Mouse (Mus musculus) MEL (cell line): Measurements from ENCODE around the gene Fam166a. TPM values are rescaled to one million over a fixed set of nuclear protein-coding genes. Genes with fewer than 3 reads are reported as not detected.
A peak's percentile ranks its signal among the peaks of the same experiment; 100 is the strongest.

Experiments
- DNase-seq: peaks from one replicate; pipeline ENCODE4 v3.0.0; 2011; ENCODE audit warnings: low read depth, low spot score
- H3K27ac ChIP-seq: 2 replicates; pipeline ENCODE4 v1.5.1; 2012; ENCODE audit warnings: low read depth, mild to moderate bottlenecking, control low read depth, low read length, moderate library complexity; ENCODE audit not compliant: control insufficient read depth
- H3K27me3 ChIP-seq, 2 experiments: fragments of 150-350 bp in 1 of 2; sonication (generic) in 1 of 2; 2 replicates each; pipeline ENCODE4 v1.6.1; 2012; ENCODE audit warnings: low read length in 2 of 2, mild to moderate bottlenecking in 2 of 2, improper control_type of control experiment in 1 of 2, moderate library complexity in 1 of 2; ENCODE audit not compliant: insufficient read depth in 2 of 2, control insufficient read depth in 1 of 2
- H3K36me3 ChIP-seq, 2 experiments: 2 replicates each; pipeline ENCODE4 v1.6.1; 2012 to 2014; ENCODE audit warnings: low read length in 2 of 2, improper control_type of control experiment in 1 of 2, inconsistent platforms in 1 of 2, mild to moderate bottlenecking in 1 of 2; ENCODE audit not compliant: insufficient read depth in 2 of 2, control insufficient read depth in 1 of 2
- H3K4me1 ChIP-seq, 2 experiments: fragments of 150-350 bp in 1 of 2; sonication (generic) in 1 of 2; 2 replicates each; pipeline ENCODE4 v1.6.1; 2012; ENCODE audit warnings: low read length in 2 of 2, improper control_type of control experiment in 1 of 2, mild to moderate bottlenecking in 1 of 2; ENCODE audit not compliant: insufficient read depth in 2 of 2, control insufficient read depth in 1 of 2
- H3K4me3 ChIP-seq, 2 experiments: fragments of 150-350 bp in 1 of 2; sonication (generic) in 1 of 2; 2 replicates each; pipeline ENCODE4 v1.5.1; 2012; ENCODE audit warnings: low read depth in 2 of 2, low read length in 2 of 2, mild to moderate bottlenecking in 2 of 2, moderate library complexity in 2 of 2, control low read depth in 1 of 2, improper control_type of control experiment in 1 of 2; ENCODE audit not compliant: control insufficient read depth in 1 of 2, insufficient read depth in 1 of 2
- H3K79me2 ChIP-seq: 2 replicates; pipeline ENCODE4 v1.6.1; 2012; ENCODE audit warnings: mild to moderate bottlenecking, low read length, moderate library complexity; ENCODE audit not compliant: control insufficient read depth, poor library complexity, insufficient read depth
- H3K9ac ChIP-seq: 2 replicates; pipeline ENCODE4 v1.6.1; 2012; ENCODE audit warnings: low read depth, mild to moderate bottlenecking, control low read depth, low read length, moderate library complexity; ENCODE audit not compliant: control insufficient read depth, poor library complexity, severe bottlenecking
- H3K9me3 ChIP-seq: fragments of 150-350 bp; sonication (generic); replicated peaks from 2 replicates; pipeline ENCODE4 v1.6.1; 2012; ENCODE audit warnings: mild to moderate bottlenecking, low read length, improper control_type of control experiment, moderate library complexity; ENCODE audit not compliant: insufficient read depth
- BHLHE40 ChIP-seq: IDR thresholded peaks from 2 replicates; pipeline ENCODE4 v1.6.1; 2012; ENCODE audit warnings: low read depth, mild to moderate bottlenecking, inconsistent platforms, low read length, improper control_type of control experiment, borderline replicate concordance
- CHD1 ChIP-seq: IDR thresholded peaks from 2 replicates; pipeline ENCODE4 v1.6.1; 2012; ENCODE audit warnings: low read depth, mild to moderate bottlenecking, inconsistent platforms, low read length, improper control_type of control experiment
- CHD2 ChIP-seq: IDR thresholded peaks from 2 replicates; pipeline ENCODE4 v1.6.1; 2011; ENCODE audit warnings: low read length, improper control_type of control experiment
- CTCF ChIP-seq, 3 experiments: IDR thresholded peaks in 2 of 3; conservative IDR thresholded peaks in 1 of 3; 2 replicates each; pipeline ENCODE4 v1.5.1; 2011 to 2012; ENCODE audit warnings: low read length in 3 of 3, low read depth in 2 of 3, mild to moderate bottlenecking in 2 of 3, improper control_type of control experiment in 1 of 3, inconsistent platforms in 1 of 3, mixed read lengths in 1 of 3, moderate library complexity in 1 of 3; ENCODE audit not compliant: control insufficient read depth in 1 of 3, insufficient read depth in 1 of 3, poor library complexity in 1 of 3, severe bottlenecking in 1 of 3
- E2F4 ChIP-seq: IDR thresholded peaks from 2 replicates; pipeline ENCODE4 v1.6.1; 2011; ENCODE audit warnings: low read depth, low read length, improper control_type of control experiment, borderline replicate concordance
- EP300 ChIP-seq, 2 experiments: IDR thresholded peaks; 2 replicates each; pipeline ENCODE4 v1.6.1; 2011; ENCODE audit warnings: improper control_type of control experiment in 2 of 2, low read length in 2 of 2, low read depth in 1 of 2, mild to moderate bottlenecking in 1 of 2
- ETS1 ChIP-seq: IDR thresholded peaks from 2 replicates; pipeline ENCODE4 v1.6.1; 2012; ENCODE audit warnings: low read depth, mild to moderate bottlenecking, inconsistent platforms, low read length, improper control_type of control experiment, moderate library complexity
- GABPA ChIP-seq: IDR thresholded peaks from 2 replicates; pipeline ENCODE4 v1.6.1; 2012; ENCODE audit warnings: low read depth, mild to moderate bottlenecking, inconsistent platforms, low read length, improper control_type of control experiment, moderate library complexity
- JUND ChIP-seq: IDR thresholded peaks from 2 replicates; pipeline ENCODE4 v1.6.1; 2011; ENCODE audit warnings: low read depth, mild to moderate bottlenecking, improper control_type of control experiment, low read length
- KAT2A ChIP-seq: conservative IDR thresholded peaks from 2 replicates; pipeline ENCODE4 v1.6.1; 2012; ENCODE audit warnings: low read depth, low read length, improper control_type of control experiment, inconsistent platforms
- MAFK ChIP-seq: IDR thresholded peaks from 2 replicates; pipeline ENCODE4 v1.6.1; 2011; ENCODE audit warnings: low read depth, mild to moderate bottlenecking, low read length, improper control_type of control experiment, borderline replicate concordance
- MAX ChIP-seq: IDR thresholded peaks from 2 replicates; pipeline ENCODE4 v1.6.1; 2011; ENCODE audit warnings: low read length, improper control_type of control experiment
- MAZ ChIP-seq: IDR thresholded peaks from 2 replicates; pipeline ENCODE4 v1.6.1; 2012; ENCODE audit warnings: low read depth, mild to moderate bottlenecking, inconsistent platforms, low read length, improper control_type of control experiment
- MEF2A ChIP-seq: IDR thresholded peaks from 2 replicates; pipeline ENCODE4 v1.6.1; 2014; ENCODE audit warnings: low read depth, mild to moderate bottlenecking, inconsistent platforms, low read length, improper control_type of control experiment; ENCODE audit not compliant: poor library complexity, insufficient replicate concordance, severe bottlenecking; ENCODE audit errors: extremely low read depth
- MXI1 ChIP-seq: IDR thresholded peaks from 2 replicates; pipeline ENCODE4 v1.6.1; 2011; ENCODE audit warnings: mild to moderate bottlenecking, low read depth, low read length, improper control_type of control experiment
- MYB ChIP-seq: IDR thresholded peaks from 2 replicates; pipeline ENCODE4 v1.6.1; 2011; ENCODE audit warnings: mild to moderate bottlenecking, low read depth, low read length, improper control_type of control experiment
- MYC ChIP-seq: IDR thresholded peaks from 2 replicates; pipeline ENCODE4 v1.6.1; 2011; ENCODE audit warnings: low read depth, mild to moderate bottlenecking, low read length, improper control_type of control experiment, moderate library complexity
- NRF1 ChIP-seq: IDR thresholded peaks from 2 replicates; pipeline ENCODE4 v1.6.1; 2014; ENCODE audit warnings: low read depth, mild to moderate bottlenecking, inconsistent platforms, low read length, improper control_type of control experiment, moderate library complexity; ENCODE audit not compliant: poor library complexity, insufficient read depth, severe bottlenecking
- POLR2A ChIP-seq, 2 experiments: IDR thresholded peaks; 2 replicates each; pipeline ENCODE4 v1.6.1; 2011 to 2012; ENCODE audit warnings: low read length in 2 of 2, mild to moderate bottlenecking in 2 of 2, control low read depth in 1 of 2, improper control_type of control experiment in 1 of 2, low read depth in 1 of 2, moderate library complexity in 1 of 2; ENCODE audit not compliant: control insufficient read depth in 1 of 2, insufficient read depth in 1 of 2, poor library complexity in 1 of 2
- POLR2AphosphoS2 ChIP-seq: IDR thresholded peaks from 2 replicates; pipeline ENCODE4 v1.6.1; 2011; ENCODE audit warnings: low read length, improper control_type of control experiment
- POLR2AphosphoS5 ChIP-seq: IDR thresholded peaks from 2 replicates; pipeline ENCODE4 v1.6.1; 2012; ENCODE audit warnings: low read depth, borderline replicate concordance, mild to moderate bottlenecking, inconsistent platforms, low read length, moderate library complexity, mixed read lengths
- RAD21 ChIP-seq: IDR thresholded peaks from 2 replicates; pipeline ENCODE4 v1.6.1; 2011; ENCODE audit warnings: mild to moderate bottlenecking, low read depth, low read length, improper control_type of control experiment
- RCOR1 ChIP-seq: IDR thresholded peaks from 2 replicates; pipeline ENCODE4 v1.6.1; 2012; ENCODE audit warnings: low read depth, mild to moderate bottlenecking, inconsistent platforms, low read length, improper control_type of control experiment
- SIN3A ChIP-seq: IDR thresholded peaks from 2 replicates; pipeline ENCODE4 v1.6.1; 2012; ENCODE audit warnings: low read length, improper control_type of control experiment, inconsistent platforms
- SMC3 ChIP-seq: IDR thresholded peaks from 2 replicates; pipeline ENCODE4 v1.6.1; 2011; ENCODE audit warnings: low read depth, low read length, improper control_type of control experiment
- TAL1 ChIP-seq: IDR thresholded peaks from 2 replicates; pipeline ENCODE4 v1.6.1; 2012; ENCODE audit warnings: mild to moderate bottlenecking, inconsistent platforms, low read length, moderate library complexity, mixed read lengths
- TBP ChIP-seq: IDR thresholded peaks from 2 replicates; pipeline ENCODE4 v1.8.0; 2011; ENCODE audit warnings: low read depth, low read length, improper control_type of control experiment
- TCF12 ChIP-seq: IDR thresholded peaks from 2 replicates; pipeline ENCODE4 v1.6.1; 2014; ENCODE audit warnings: low read depth, mild to moderate bottlenecking, inconsistent platforms, low read length, improper control_type of control experiment, moderate library complexity
- UBTF ChIP-seq: IDR thresholded peaks from 2 replicates; pipeline ENCODE4 v1.6.1; 2012; ENCODE audit warnings: low read depth, mild to moderate bottlenecking, inconsistent platforms, low read length, improper control_type of control experiment, moderate library complexity, borderline replicate concordance; ENCODE audit not compliant: insufficient read depth
- USF1 ChIP-seq: IDR thresholded peaks from 2 replicates; pipeline ENCODE4 v1.6.1; 2014; ENCODE audit warnings: low read depth, mild to moderate bottlenecking, inconsistent platforms, low read length, improper control_type of control experiment, moderate library complexity
- USF2 ChIP-seq, 2 experiments: IDR thresholded peaks; 2 replicates each; pipeline ENCODE4 v1.6.1; 2011 to 2012; ENCODE audit warnings: improper control_type of control experiment in 2 of 2, low read length in 2 of 2, borderline replicate concordance in 1 of 2, inconsistent platforms in 1 of 2, low read depth in 1 of 2, mild to moderate bottlenecking in 1 of 2; ENCODE audit not compliant: insufficient read depth in 1 of 2
- ZC3H11A ChIP-seq: IDR thresholded peaks from 2 replicates; pipeline ENCODE4 v1.6.1; 2012; ENCODE audit warnings: low read depth, mild to moderate bottlenecking, inconsistent platforms, low read length, improper control_type of control experiment
- ZKSCAN1 ChIP-seq: IDR thresholded peaks from 2 replicates; pipeline ENCODE4 v1.6.1; 2012; ENCODE audit warnings: low read depth, mild to moderate bottlenecking, inconsistent platforms, low read length, improper control_type of control experiment, moderate library complexity
- ZMIZ1 ChIP-seq: IDR thresholded peaks from 2 replicates; pipeline ENCODE4 v1.6.1; 2012; ENCODE audit warnings: low read depth, mild to moderate bottlenecking, inconsistent platforms, low read length, improper control_type of control experiment, moderate library complexity
- ZNF384 ChIP-seq: IDR thresholded peaks from 2 replicates; pipeline ENCODE4 v1.6.1; 2012; ENCODE audit warnings: low read depth, mild to moderate bottlenecking, inconsistent platforms, low read length, improper control_type of control experiment
- polyA plus RNA-seq, 2 experiments: library from polyadenylated mRNA; stranded (reverse) in 1 of 2; unstranded in 1 of 2; fragments of >175 nt in 1 of 2; fragments of >200 nt in 1 of 2; gene quantifications; 2 replicates each; pipeline versions ENCODE4 v1.2.1 to v1.2.4; 2012; ENCODE audit warnings: low replicate concordance in 2 of 2, low read depth in 1 of 2; ENCODE audit not compliant: insufficient read length in 2 of 2, insufficient read depth in 1 of 2, missing spikeins in 1 of 2
- total RNA-seq: library from RNA; depleted of rRNA; stranded (reverse); fragments of 300-350 nt; gene quantifications from 2 replicates; pipeline ENCODE4 v1.2.3, GENCODE M21; 2012

Fam166a gene
- total and polyA plus RNA-seq, 3 experiments = 1.1 to 15.6 TPM; not detected in 1

GRCm38 (mm10) chr2:25223681-25224491 is 5.3 kb downstream of the Fam166a start:
- peaks cover 5 to 14% of the 10 kb centered on the region in 2 experiments; a peak in 3 of 4 replicates for H3K4me1 ChIP-seq
- no peaks in the 10 kb centered on the region for H3K9me3 ChIP-seq
- no peak for TF ChIP-seq POLR2AphosphoS5
- TF ChIP-seq POLR2AphosphoS2 = 0 out of 2 replicates have a peak, but pooled peaks have one; percentile 34
- TF ChIP-seq ZC3H11A = no peak
- no peak for TF ChIP-seq CTCF (IDR thresholded peaks at IDR 0.05 in 2 of 3, conservative IDR thresholded peaks at IDR 0.05 in 1 of 3; ENCODE audit: control insufficient read depth in 1 of 3, insufficient read depth in 1 of 3, low read depth in 2 of 3, low read length in 3 of 3, poor library complexity in 1 of 3, severe bottlenecking in 1 of 3)
- no peak for TF ChIP-seq SMC3
- TF ChIP-seq MAZ = peak; percentile 81; the same call in 1 of the 2 replicates
- no peak for TF ChIP-seq RAD21
- 0 out of 2 replicates have a peak, but pooled peaks have one; percentile 25 for TF ChIP-seq RCOR1
- no peak for TF ChIP-seq ZNF384
- no peak for TF ChIP-seq USF1
- peak; percentile 97 for TF ChIP-seq MXI1
- TF ChIP-seq SIN3A = peak; percentile 97
- no peak; the same call in 1 of the 2 replicates for TF ChIP-seq TAL1
- no peak for TF ChIP-seq ZMIZ1
- peak; percentile 57 to 83 for TF ChIP-seq EP300 (IDR thresholded peaks at IDR 0.05; ENCODE audit: low read depth in 1 of 2, low read length in 2 of 2)
- TF ChIP-seq MAX = peak; percentile 75
- peak; percentile 31; the same call in 1 of the 2 replicates for TF ChIP-seq TBP
- peak; percentile 90 for TF ChIP-seq ETS1
- no peak for TF ChIP-seq MYC
- TF ChIP-seq GABPA = peak; percentile 88
- peak; percentile 38; the same call in 1 of the 2 replicates for TF ChIP-seq UBTF
- peak; percentile 77 for TF ChIP-seq MYB
- TF ChIP-seq CHD1 = 0 out of 2 replicates have a peak, but pooled peaks have one; percentile 91
- no peak for TF ChIP-seq BHLHE40
- no peak for TF ChIP-seq USF2 (IDR thresholded peaks at IDR 0.05; ENCODE audit: borderline replicate concordance in 1 of 2, insufficient read depth in 1 of 2, low read depth in 1 of 2, low read length in 2 of 2)
- TF ChIP-seq TCF12 = 0 out of 2 replicates have a peak, but pooled peaks have one; percentile 38
- no peak for TF ChIP-seq NRF1
- no peak for TF ChIP-seq MEF2A
- no peak for TF ChIP-seq E2F4
- TF ChIP-seq CHD2 = no peak
- TF ChIP-seq ZKSCAN1 = no peak
- TF ChIP-seq KAT2A = no peak
- peak; percentile 59; the same call in 1 of the 2 replicates for TF ChIP-seq MAFK
- no peak for TF ChIP-seq POLR2A (IDR thresholded peaks at IDR 0.05; ENCODE audit: control insufficient read depth in 1 of 2, insufficient read depth in 1 of 2, low read depth in 1 of 2, low read length in 2 of 2, poor library complexity in 1 of 2)
- TF ChIP-seq JUND = no peak

More at GRCm38 (mm10) chr2:25223681-25224491, 5.3 kb downstream of the Fam166a start:
- peaks cover 17% of the 10 kb centered on the region for H3K79me2 ChIP-seq
- DNase-seq = peak; percentile 94
- peak overlapping the region; percentile 96 to 97 for H3K4me3 ChIP-seq
- peaks cover 6 to 7% of the 10 kb centered on the region in 2 experiments for H3K36me3 ChIP-seq
- peak overlapping the region; percentile 98 for H3K27ac ChIP-seq
- peak overlapping the region; percentile 99 for H3K9ac ChIP-seq
- no peaks in the 10 kb centered on the region for H3K27me3 ChIP-seq
